Mouse (Mus musculus): ENCODE results near the gene Trnau1ap. TPM values are rescaled to one million over a fixed set of nuclear protein-coding genes. Genes with fewer than 3 reads are reported as not detected.
A peak's percentile ranks its signal among the peaks of the same experiment; 100 is the strongest.

The Trnau1ap gene
- polyA plus RNA-seq, 1 experiment from 2014 or later, result 71.8 TPM

- H3K9ac ChIP-seq, result peak overlapping the region; percentile 90
- H3K36me3 ChIP-seq (ENCODE audit: insufficient read depth), result peaks cover 3% of the 10 kb centered on the region; the same call in 1 of the 2 replicates
- H3K4me1 ChIP-seq (ENCODE audit: insufficient read depth), result peaks cover 9% of the 10 kb centered on the region; the same call in 1 of the 2 replicates
- no peaks in the 10 kb centered on the region for H3K27me3 ChIP-seq (ENCODE audit: insufficient read depth, low read length)
- under 1% methylated on average over 83 of the region's 83 CpGs for WGBS
- H3K4me2 ChIP-seq, result peak overlapping the region; percentile 87
- H3K27ac ChIP-seq (ENCODE audit: low read depth), result peak overlapping the region; percentile 75; the same call in 1 of the 2 replicates
- H3K4me3 ChIP-seq (ENCODE audit: low read depth, low read length), result peak overlapping the region; percentile 86
- peak; percentile 88 for TF ChIP-seq CTCF (IDR thresholded peaks at IDR 0.05; ENCODE audit: low read depth)
- no peaks in the 10 kb centered on the region for H3K9me3 ChIP-seq (ENCODE audit: low read depth, low read length)
- ATAC-seq (ENCODE audit: insufficient read depth) (peak; percentile 85), DNase-seq (peak; percentile 97)
These were observed 16.0 kb upstream of the Trnau1ap start for GRCm38 (mm10) chr4:132345135-132345842.

DNA sequence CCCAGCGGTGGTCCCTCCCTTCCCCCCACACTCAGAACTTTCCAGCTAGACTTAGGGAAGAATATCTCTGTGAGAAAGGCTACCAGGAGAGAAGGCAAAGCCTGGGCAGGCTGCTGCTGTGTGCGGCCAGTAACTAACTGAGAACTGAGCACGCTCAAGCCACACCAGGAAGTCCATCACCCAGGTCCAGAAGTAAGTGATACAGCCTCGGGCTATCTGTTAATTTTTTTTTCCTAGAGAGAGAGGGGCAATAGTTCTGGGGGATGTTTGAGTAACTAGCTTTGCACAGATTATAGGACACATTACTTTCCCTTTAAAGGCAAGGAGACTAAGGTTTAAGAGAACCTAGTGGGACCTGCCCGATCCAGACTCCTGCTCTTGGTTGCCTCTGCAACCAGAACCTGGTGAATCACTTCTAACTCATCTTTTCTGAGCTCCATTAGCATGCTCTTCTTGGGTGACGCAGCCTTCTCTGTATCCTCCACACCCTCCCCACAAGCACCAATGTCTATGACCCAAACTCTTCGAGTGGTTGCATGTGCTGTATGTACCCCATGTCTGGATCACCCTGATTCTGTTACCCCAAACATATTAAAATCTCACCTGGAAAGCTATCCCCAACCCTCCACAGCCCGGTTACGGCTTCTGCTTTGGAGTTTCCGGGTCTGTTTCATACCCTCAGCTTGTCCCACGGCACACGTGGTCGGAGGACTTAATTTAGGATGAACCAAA, 15.2 kb upstream of the Trnau1ap start:
- H3K4me2 ChIP-seq, result peak overlapping the region; percentile 87
- H3K36me3 ChIP-seq (ENCODE audit: insufficient read depth), result peaks cover 10% of the 10 kb centered on the region
- peaks cover 9% of the 10 kb centered on the region; the same call in 1 of the 2 replicates for H3K4me1 ChIP-seq (ENCODE audit: insufficient read depth)
- H3K9me3 ChIP-seq (ENCODE audit: low read depth, low read length), result no peaks in the 10 kb centered on the region
- 0 out of 2 replicates have a peak overlapping the region, but pooled peaks have one; percentile 75 for H3K27ac ChIP-seq (ENCODE audit: low read depth)
- DNase-seq (peak; percentile 50), ATAC-seq (ENCODE audit: insufficient read depth) (0 out of 2 replicates have a peak, but pooled peaks have one; percentile 13)
- no peak for TF ChIP-seq CTCF (IDR thresholded peaks at IDR 0.05; ENCODE audit: low read depth)
- no peaks in the 10 kb centered on the region for H3K27me3 ChIP-seq (ENCODE audit: insufficient read depth, low read length)
- H3K4me3 ChIP-seq (ENCODE audit: low read depth, low read length), result peak overlapping the region; percentile 86
- H3K9ac ChIP-seq, result peak overlapping the region; percentile 90
- 4% methylated on average over 13 of the region's 13 CpGs for WGBS

DNA sequence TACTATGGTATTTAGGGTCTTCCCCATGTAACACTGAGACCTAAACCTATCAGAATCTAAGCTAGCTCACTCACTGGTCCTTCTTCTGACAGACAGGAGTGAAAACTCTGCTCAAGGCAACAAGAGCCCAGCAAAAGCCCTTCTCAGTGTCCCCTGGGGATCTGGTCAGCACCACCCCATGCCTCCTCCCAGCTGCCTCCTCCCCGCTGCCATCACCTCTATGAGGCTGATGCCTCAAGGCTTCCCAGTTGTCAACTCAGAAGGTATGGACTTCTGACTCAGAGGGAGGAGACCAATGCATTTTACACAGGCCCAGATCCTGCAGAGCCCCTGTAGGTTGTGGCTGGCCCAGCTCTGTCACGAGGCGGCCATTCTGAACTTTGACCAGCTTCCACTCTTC, 12.1 kb upstream of the Trnau1ap start:
- TF ChIP-seq CTCF (IDR thresholded peaks at IDR 0.05; ENCODE audit: low read depth), result no peak
- Histone ChIP-seq H3K36me3 (ENCODE audit: insufficient read depth) (peaks cover 42% of the 10 kb centered on the region), H3K4me2 (no peak overlapping the region), H3K27me3 (ENCODE audit: insufficient read depth, low read length) (no peaks in the 10 kb centered on the region), H3K9ac (no peak overlapping the region), H3K4me3 (ENCODE audit: low read depth, low read length) (no peak overlapping the region), H3K27ac (ENCODE audit: low read depth) (no peak overlapping the region), H3K4me1 (ENCODE audit: insufficient read depth) (peaks cover 9% of the 10 kb centered on the region; the same call in 1 of the 2 replicates), H3K9me3 (ENCODE audit: low read depth, low read length) (no peaks in the 10 kb centered on the region)
- WGBS, result 85% methylated on average over 3 of the region's 3 CpGs
- DNase-seq (no peak), ATAC-seq (ENCODE audit: insufficient read depth) (no peak)

DNA sequence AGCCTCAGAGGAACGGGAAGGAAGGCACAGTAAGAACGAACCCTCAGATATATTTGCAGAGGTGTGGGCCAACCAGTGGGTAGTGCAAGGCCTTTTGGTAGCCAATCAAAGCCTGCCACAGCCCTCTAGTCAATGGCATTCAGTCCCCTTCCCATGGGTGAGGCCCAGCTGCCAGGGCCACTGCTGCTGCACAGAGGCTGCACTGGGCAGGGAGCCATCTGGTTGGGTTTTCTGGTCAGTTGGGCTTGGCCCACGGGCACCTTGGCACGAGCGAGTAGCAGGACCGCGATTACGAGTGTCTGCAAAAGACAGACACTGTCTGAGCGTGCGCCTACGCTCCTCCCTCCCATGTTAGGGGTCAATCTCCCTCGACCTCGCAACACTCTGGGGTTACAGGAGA, 9.6 kb upstream of the Trnau1ap start:
- Histone ChIP-seq H3K36me3 (ENCODE audit: insufficient read depth) (peaks cover 67% of the 10 kb centered on the region), H3K27me3 (ENCODE audit: insufficient read depth, low read length) (no peaks in the 10 kb centered on the region), H3K9ac (no peak overlapping the region), H3K4me1 (ENCODE audit: insufficient read depth) (0 out of 2 replicates have a peak, but pooled peaks cover 3% of the 10 kb centered on the region), H3K27ac (ENCODE audit: low read depth) (no peak overlapping the region), H3K4me2 (no peak overlapping the region), H3K9me3 (ENCODE audit: low read depth, low read length) (no peaks in the 10 kb centered on the region), H3K4me3 (ENCODE audit: low read depth, low read length) (no peak overlapping the region)
- TF ChIP-seq CTCF (IDR thresholded peaks at IDR 0.05; ENCODE audit: low read depth), result no peak
- DNase-seq (no peak), ATAC-seq (ENCODE audit: insufficient read depth) (no peak)
- WGBS, result 88% methylated on average over 13 of the region's 13 CpGs

DNA sequence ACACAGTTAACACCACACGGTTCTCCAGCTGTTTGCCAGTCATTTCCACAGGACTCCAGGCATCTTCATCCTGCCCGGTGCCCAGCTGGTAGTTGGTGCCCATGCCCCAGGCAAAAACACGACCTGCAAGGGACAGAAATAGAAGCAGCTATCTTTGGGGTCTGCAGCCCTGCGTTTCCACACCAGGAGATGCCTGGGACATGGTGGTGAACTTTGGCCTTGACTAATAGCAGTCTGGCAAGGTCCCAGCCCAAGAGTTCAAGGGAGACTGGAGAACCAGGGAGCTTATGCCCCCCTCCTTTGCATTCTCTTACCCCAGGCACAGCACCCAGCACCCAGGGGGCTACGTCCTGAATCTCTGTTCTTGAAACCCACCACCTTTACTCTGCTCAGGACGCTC, 3.5 kb upstream of the Trnau1ap start:
- Histone ChIP-seq H3K4me2 (no peak overlapping the region), H3K27ac (ENCODE audit: low read depth) (no peak overlapping the region), H3K4me3 (ENCODE audit: low read depth, low read length) (no peak overlapping the region), H3K36me3 (ENCODE audit: insufficient read depth) (peaks cover 61% of the 10 kb centered on the region), H3K27me3 (ENCODE audit: insufficient read depth, low read length) (no peaks in the 10 kb centered on the region), H3K4me1 (ENCODE audit: insufficient read depth) (peaks cover 6% of the 10 kb centered on the region; the same call in 1 of the 2 replicates), H3K9me3 (ENCODE audit: low read depth, low read length) (no peaks in the 10 kb centered on the region), H3K9ac (no peak overlapping the region)
- DNase-seq, result no peak
- TF ChIP-seq CTCF (IDR thresholded peaks at IDR 0.05; ENCODE audit: low read depth), result no peak
- WGBS, result 87% methylated on average over 6 of the region's 6 CpGs
- no peak for ATAC-seq (ENCODE audit: insufficient read depth)

DNA sequence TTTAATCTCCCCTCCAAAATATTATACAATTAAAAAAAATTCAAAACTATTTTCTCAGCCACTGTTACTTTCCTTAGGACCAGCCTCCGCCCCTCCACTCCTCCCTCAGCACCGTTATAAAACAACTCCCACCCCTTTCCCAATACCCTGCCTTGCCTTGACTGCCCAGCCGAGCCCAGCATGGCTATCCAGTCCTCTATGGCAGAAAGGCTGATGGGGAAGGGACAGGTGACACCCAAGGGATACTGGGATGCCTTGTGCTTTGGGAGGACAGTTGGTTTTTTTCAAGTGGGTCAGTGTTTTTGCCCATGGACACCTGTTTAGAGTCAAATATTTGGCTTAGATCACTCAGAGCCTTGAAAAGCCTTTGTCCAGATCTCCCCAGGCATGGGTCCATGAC, 2.6 kb upstream of the Trnau1ap start:
- ATAC-seq (ENCODE audit: insufficient read depth) (no peak), DNase-seq (no peak)
- no peak overlapping the region for H3K27ac ChIP-seq (ENCODE audit: low read depth)
- no peak for TF ChIP-seq CTCF (IDR thresholded peaks at IDR 0.05; ENCODE audit: low read depth)
- no peaks in the 10 kb centered on the region for H3K27me3 ChIP-seq (ENCODE audit: insufficient read depth, low read length)
- peaks cover 52% of the 10 kb centered on the region for H3K36me3 ChIP-seq (ENCODE audit: insufficient read depth)
- H3K4me2 ChIP-seq, result no peak overlapping the region
- WGBS, result 77% methylated on average over 3 of the region's 3 CpGs
- no peak overlapping the region for H3K4me3 ChIP-seq (ENCODE audit: low read depth, low read length)
- H3K4me1 ChIP-seq (ENCODE audit: insufficient read depth), result peaks cover 6% of the 10 kb centered on the region; the same call in 1 of the 2 replicates
- H3K9ac ChIP-seq, result no peak overlapping the region
- H3K9me3 ChIP-seq (ENCODE audit: low read depth, low read length), result no peaks in the 10 kb centered on the region

- 6% methylated on average over 10 of the region's 10 CpGs for WGBS
- Histone ChIP-seq H3K9me3 (ENCODE audit: low read depth, low read length) (no peaks in the 10 kb centered on the region), H3K9ac (peak overlapping the region; percentile 75), H3K27ac (ENCODE audit: low read depth) (peak overlapping the region; percentile 82), H3K27me3 (ENCODE audit: insufficient read depth, low read length) (no peaks in the 10 kb centered on the region), H3K4me2 (peak overlapping the region; percentile 82), H3K4me1 (ENCODE audit: insufficient read depth) (peaks cover 6% of the 10 kb centered on the region; the same call in 1 of the 2 replicates), H3K36me3 (ENCODE audit: insufficient read depth) (peaks cover 46% of the 10 kb centered on the region), H3K4me3 (ENCODE audit: low read depth, low read length) (peak overlapping the region; percentile 64)
- no peak for TF ChIP-seq CTCF (IDR thresholded peaks at IDR 0.05; ENCODE audit: low read depth)
- peak; percentile 9; the same call in 1 of the 2 replicates for ATAC-seq (ENCODE audit: insufficient read depth)
- no peak for DNase-seq
These were observed 557 bp upstream of the Trnau1ap start for GRCm38 (mm10) chr4:132329835-132330354.
